Mouse (Mus musculus) MN1 (cell line): ENCODE results near the gene Flrt3.

Experiments
- DNase-seq: peaks from one replicate; pipeline ENCODE4 v3.0.0-alpha.2; 2016; ENCODE audit warnings: low spot score

The Flrt3 gene

DNA sequence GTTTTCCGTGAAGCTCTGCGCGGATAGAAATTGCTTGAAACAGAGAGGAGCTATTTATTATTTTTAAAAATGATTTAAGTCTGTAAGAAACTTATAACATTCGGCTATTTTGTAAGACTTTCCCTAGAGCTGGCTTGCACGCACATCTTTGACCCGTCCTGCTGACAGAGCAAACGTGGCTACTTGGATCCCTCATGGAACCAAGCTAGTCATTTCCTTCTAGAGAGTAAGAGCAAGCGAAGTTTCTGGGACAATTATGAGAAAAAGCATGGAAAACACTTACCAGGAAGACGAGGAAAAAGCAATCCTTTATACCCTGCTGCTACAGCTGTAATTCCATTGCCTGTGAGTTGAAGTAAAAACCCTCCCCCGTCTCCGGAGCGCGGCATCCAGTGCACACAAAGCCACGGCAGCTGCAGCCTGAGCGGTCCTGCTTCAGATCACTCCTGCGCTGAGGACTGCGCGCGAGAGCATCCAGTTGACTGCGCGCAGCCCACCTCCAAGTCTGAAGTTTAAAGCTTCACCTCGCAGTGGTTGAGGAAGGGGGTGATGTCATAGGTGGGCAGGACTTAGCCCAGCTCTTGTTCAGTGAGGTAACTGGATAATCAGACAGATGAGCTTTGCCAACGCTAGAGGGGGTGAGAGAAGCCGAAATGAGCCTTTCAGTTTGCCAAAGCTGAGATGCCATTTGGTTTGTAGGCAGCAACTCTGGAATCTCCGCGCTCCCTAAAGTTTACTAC lies at the start of gene Flrt3:
Gene Flrt3 (minus strand): TSS at position 507 of the 740 bp plus-strand sequence.
- DNase-seq = peak; percentile 81

DNA sequence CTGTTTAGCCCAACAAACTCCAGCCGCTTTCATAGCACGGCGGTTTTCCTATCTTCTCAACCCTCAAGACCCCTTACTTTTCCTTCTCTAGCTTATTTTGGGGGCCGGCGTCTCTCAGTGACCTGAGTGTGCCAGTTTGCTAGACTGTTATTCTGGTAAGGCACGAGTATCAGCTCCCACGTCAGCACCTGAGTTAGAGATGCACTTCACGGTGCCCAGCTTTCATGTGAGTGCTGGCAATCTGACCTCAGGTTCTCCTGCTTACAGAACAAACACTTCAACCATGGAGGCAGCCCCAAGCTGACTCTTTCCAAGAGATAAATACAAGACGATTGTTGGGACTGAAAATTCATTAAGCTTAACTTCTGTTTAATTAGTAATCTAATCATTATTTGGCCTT lies 46.1 kb upstream of the Flrt3 start:
- DNase-seq = no peak

DNA sequence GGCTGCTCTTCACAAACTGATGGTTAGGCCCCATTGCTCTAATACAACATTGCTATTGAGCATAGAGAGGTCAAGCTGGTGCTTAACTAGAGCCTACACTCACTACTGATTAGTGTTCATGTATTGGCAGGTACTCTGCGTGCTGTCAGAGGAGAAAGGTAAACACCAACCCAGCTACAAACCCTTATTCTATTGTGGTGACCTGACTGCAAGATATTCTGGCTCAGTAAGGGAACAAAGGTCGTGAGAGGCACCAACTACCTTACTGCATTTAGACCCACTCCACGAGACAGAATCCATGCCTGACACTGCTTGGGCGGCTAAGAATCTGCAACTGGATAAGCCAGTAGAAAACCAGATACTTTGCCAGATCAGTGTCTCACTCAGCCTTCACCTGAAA lies 44.6 kb upstream of the Flrt3 start:
- DNase-seq = no peak

DNA sequence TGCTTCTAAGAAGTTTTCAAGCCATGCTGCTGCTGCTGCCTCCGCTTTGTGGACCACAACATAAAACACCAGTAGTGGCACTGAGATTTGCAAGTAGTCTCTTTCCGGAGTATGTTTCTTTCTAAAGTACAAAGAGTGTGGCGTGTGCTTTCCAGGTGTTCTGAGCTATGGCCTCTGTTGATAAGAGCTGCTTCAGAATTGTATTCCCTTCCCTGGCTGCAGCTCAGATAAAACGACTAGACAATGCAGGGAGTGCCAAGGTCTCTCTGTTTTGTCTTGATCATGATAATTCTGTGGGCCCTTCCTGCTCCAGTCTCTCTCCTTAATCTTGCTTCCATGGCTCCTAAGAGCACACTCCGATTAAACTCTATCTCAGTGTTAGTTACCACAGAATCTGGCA lies 36.3 kb upstream of the Flrt3 start:
- no peak for DNase-seq

DNA sequence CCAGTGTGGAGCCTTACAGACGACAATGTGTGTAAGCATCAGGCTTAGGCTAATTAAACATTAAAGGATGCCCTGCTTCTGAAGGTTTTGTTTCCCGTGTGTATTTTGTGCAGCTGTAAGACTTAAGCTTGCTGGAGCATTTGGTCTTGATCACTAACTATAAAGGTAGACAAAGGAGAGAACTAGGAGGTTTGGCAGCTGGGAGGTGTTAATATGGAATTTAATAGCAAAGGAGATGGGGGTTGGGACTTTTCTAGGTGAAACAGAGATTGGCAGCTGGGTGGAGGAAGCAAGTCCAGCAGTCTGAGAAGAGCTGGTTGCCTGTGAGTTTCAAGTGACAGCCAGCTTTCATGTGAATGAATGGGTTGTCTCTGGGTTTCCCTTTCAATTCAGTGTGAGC lies 34.0 kb upstream of the Flrt3 start:
- no peak for DNase-seq

DNA sequence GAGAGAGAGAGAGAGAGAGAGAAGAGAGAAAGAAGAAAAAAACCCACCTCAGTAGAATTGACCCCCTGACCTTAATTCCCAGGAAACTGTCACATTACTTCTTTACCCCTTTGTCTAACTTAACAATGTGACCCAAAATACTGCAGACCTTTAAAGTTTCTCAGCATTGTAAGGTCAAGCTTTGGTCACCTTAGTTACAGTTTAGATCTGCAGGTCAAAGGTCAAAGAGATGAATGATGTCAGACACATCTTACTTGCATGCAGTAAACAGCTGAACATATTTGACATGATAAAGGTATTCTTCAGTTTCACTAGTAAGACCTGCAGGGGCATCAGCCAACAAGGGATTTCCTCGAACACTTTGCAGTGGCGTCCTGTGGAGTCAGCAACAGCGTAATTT lies 32.9 kb upstream of the Flrt3 start:
- no peak for DNase-seq

DNA sequence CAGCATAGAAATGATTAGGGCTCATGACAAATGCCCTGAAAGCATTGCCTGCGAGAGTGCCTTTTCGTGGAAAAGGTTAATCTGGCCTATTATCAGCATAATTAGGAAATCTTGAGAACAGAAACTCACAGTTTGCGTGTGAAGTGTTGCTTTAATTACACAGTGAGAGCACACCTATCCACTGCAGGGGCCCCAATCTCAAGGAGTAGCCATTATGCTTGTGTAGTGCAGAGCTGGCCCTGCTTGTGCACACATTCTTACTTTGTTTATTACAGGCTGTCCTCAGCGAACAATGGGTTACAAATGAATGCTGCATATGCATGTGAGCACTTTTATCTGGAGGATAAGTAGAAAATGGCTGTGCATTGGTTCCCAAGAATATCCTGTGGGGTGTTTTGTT lies 32.1 kb upstream of the Flrt3 start:
- no peak for DNase-seq

DNA sequence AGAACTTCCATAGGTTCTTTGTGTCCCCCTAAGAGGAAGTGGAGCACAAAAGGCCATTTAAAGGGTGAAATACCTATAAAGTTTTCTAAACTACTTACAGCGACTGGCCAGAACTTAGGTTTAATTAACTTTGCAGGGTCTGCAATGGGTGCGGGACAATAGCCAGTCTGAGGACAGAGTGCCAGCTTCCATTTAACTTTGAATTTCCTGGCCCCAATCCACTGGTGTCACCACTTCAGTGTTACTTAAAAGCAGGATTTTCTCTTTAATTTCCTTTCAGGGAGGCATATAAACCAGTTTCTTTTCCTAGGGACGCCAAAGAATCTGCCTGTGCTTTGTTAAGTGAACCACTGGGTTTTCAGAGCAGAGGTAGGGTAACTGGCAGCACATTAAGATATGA lies 27.3 kb upstream of the Flrt3 start:
- no peak for DNase-seq

DNA sequence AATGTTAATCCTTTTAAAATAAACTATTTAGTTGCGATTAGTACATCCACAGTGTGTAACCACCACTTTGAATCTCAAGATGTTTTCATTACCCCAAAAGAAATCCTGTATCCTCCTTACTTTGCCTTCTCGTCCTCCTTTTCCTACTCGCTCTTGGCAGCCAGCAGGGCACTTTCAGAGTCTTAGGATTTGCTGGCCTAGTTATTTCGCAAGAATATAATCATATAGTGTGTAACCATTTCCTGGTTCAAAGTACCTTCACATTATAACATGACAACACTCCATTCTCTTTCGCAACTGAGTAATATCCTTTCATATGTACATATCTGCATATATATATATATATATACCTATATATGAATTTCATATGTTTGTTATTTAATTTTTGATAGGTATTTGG lies 22.6 kb upstream of the Flrt3 start:
- DNase-seq = no peak

DNA sequence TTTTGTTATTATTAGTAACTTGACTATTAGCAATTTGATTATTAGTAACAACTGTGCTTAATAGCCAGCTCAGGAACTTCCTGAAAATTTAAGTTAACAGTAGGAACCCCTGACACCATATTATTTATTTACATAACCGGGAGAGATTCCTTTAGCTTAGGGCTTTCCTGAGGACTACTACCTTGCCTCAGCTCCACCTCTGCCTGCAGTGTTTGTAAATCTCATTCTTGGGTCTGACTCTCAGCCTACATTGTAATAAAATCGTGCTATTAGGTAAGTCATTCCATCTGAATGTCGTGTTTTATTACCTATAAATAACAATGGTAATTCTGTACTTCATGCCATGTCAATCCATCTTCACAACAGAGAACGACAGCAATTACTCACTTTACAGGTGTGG lies 21.2 kb upstream of the Flrt3 start:
- no peak for DNase-seq

DNA sequence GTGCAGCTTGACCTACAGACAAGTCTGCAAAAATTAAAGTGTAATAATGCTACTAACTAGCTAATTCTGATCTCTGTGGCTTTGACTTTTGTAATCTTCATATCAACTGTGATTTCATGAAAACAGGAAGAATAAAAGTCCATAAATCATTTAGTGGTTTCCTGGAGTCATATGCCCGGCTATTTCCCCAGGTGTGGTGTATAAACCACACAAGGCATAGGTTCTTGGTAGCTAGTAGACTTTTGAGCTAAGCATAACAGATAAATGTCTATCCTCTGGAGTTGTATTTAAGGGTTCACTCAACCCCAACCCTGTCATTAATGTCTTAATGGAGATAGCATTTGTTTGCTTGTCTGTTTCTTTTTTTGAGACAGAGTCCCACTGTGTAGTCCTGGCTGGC lies 20.1 kb upstream of the Flrt3 start:
- no peak for DNase-seq

DNA sequence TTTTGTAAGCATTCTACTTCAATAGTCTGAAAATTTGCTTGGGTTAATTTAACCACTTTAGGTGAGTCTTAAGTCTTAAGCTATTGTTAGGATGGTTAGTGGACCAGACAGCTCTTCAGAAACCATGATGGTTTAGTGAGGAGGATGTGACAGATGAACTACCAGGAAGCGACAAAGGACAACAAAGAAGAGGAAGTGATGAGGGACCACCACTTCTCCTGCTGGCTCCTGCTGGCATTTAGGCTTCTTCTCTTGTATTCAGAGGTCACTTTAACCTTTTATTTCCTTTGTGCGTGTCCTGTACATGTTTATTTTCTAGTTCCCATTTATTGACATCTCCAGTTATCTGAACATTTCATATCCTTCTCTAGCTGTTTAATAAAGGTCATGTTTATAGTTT lies 19.6 kb upstream of the Flrt3 start:
- DNase-seq = no peak

DNA sequence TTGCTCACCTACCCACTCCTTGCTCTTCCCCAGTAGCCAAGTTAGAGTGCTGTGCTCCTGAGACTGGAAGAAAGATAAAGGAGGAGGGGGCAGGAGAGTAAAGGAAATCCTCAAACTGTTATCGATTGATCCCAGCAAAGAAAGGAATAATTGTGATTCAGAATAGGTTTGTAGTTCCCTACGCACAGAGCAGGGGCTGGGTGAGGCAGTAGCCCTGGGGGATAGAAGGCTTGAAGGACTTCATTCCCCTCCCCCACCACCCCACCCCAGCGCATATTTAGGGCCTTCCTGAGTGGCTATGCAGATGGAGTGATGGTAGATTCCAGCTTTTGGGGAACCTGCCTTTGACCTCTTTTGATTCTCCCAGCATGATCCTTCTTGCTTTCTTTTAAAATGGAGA lies 5.5 kb upstream of the Flrt3 start:
- DNase-seq = no peak

DNA sequence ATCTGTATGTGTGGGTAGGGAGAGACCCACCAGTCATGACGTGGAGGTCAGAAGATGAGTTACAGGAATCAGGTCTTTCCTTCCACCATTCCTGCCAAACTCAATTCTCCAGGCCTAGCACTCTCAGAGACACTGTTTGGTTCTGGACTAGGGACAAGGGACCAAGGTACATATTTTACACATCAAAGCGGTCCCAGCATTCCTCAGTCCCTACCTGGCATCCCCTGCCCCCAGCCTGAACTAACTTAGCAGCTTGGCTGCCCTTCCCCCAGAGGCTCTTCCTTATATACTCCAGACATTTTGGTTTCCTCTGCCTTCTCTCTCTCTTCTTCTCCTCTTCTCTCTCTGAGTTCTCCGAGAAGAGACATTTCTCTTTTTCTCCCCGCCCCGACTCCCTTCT lies 2.2 kb upstream of the Flrt3 start:
- DNase-seq = no peak

DNA sequence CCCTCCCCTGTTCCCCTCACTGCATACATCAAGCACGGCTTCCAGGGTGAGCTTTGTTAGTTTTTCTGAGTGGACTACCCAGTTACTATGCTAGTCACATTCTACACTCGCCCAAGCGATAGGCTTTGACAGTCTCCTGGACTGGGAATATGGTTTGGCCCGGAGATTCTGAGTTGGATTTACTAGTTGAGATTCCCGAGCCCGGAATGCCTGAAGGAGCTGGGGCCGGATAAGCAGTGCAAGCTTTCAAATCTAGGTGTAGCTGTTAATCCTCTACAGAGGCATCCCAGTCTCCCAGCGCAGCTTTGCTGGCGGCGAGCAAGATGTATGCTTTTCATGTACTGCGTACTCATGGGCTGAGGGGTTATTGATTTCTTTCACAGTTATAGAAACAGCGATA lies 812 bp downstream of the Flrt3 start:
- DNase-seq = peak; percentile 11

DNA sequence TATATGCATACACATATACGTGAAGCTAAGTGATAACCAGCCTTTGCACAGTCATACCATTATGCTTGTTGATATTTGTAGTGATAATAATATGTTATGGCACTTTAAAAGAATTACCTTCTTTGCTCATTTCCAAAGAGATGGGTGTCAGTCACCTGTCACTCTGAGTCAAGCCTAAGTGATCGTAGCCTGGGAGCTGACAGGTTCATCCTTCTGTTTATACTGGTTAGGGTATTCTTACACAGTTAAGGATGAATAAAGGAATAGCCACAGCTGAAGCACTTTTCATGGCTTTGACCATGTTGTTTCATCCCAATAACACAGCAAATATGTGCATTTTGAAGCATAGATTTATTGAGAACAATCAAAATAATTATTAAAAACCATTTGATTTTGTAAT lies 1.5 kb downstream of the Flrt3 start:
- no peak for DNase-seq

DNA sequence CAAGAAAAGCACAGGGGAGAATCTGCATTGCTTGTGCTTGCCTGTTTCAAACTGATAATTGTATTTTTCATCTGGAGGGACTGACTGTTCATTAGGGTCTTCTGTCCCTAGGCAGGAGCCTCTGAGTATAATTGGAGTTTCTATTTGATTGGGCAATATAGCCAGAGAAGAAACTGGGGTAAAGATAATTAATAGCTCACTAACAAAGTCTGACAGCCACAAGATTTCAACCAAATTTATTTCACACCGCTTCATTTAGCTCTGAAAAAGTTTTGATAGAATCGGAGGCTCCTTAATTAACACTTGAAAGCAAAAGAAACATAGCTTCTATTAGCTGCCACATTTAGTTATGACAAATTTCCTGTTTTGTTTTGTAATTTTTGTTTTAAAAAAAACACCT lies 2.2 kb downstream of the Flrt3 start:
- DNase-seq = no peak

DNA sequence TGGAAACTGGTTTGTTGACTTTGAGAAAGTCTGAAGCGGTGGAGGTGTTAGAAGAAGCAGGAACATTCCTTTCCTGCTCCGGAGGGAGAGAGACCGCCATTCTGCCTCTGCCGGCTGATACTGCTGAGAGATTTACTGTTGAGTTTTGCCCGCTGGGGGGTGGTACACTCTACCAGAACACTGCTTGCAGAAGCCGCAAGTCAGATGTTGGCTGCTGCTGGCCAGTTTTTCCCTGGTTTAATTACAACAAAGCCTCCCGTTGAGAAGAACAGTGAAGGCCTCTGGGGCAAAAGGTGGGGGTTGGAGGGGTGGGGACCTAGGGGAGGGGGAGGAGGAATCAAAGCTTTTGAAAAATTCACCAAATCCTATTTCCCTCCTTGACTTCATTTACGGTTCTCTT lies 3.0 kb downstream of the Flrt3 start:
- no peak for DNase-seq

DNA sequence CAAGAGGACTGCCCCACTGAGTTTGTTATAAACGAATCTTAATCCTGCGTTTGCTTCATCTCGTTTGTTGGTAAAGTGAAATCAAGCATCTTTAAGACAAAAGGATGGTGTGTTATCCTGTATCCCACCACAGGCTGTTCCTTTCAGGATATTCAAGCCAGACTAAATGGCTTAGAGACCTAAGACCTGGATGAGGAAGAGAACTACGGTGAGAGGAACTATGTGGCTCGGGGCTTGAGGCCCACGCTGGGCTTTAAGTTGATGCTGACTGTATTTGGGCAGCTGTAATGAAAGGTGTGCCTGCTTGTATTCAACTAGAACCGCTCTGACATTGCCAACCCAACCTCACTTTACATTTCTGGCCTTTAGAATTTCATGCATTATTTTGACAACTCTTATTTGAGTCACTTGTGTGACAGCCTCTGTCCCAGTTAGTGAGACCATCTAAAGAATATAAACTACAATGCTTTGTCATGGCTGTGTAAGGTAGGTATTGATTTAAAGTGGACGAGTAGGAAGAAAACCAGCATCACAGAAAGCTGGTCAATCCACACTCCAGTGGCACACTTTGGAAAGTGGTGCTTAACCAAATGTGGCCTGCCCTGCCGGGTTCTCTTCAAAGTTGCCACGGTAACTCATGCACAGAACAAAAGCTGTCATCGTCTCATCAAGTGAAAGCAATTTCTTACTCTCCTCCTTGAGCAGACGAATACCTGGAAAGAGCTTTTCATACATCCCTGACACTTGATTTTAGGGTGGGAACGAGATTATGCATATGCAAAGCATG lies 3.8 kb downstream of the Flrt3 start:
- DNase-seq = no peak

DNA sequence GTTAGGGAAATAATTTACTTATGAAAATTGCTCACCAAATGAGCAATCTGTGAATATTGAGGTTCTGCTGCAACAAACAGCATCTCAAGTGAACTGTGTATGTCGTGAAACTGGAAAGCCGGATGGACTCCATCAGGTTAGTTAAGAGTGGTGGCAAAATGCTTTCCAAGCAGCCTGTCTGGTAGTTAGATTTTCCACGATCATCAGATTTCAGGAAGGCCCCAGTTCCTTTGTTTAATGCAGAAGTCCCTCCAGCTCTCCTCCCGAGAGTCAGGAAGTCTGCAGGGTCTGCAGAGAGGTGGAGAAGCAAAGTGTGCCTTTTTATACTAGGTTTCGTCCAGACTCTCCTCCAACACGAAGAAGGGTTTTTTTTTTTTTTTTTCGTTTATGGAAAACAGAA lies 4.4 kb downstream of the Flrt3 start:
- no peak for DNase-seq

DNA sequence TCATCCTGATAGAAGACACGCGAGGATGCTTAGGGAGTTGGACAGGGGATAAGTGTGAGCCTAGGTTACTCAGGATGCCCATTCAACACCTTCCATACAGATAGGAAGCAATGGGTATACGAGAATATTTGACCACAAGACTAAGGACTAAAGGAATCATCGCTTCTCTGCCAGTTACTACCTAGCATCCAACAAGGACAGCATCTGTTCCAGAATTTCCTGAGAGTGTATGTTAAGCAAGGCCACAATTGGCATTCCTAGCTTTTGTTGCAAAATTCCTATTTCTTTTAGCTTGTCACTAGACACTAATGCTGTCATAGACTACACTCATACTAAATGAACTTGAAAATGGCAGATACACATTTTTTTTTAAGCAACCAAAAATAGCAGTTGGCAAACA lies 6.9 kb downstream of the Flrt3 start:
- no peak for DNase-seq

DNA sequence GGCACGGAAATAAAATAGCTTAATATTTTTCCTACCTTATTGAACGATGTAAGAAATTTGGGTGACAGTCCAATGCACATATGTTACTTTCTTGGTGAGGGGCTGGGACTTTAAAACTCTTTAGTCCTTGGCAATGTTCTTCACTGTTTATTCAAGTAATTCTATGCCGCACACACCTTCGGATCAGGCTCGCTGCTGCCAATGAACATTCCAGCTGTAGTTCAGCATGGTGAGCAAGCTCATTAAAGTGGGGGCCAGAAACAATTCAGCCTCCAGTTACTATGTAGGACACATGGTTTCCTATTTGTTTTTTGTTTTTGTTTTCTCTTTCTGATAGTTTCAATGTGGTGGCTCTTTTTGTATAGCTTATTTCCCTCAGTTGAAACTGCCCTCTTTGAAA lies 8.6 kb downstream of the Flrt3 start:
- no peak for DNase-seq

DNA sequence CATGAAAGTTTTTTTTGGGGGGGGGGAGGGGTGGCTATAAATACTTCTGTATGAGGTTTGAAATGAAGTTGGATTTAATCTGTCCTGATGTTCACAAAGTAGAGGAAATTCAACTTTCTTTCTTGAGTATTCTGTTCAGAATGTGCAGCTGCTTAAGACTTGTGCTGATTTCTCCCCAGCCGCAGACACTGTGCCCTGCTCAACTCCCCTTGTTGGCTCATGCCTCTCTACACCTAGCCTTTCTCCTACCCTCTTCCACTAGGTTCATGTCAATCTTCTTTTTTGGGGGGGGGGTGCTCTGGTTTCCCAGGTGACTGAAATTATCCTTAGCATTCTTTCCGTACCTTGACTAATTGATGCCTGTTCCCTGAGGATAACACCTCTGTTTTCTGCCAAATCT lies 17.3 kb downstream of the Flrt3 start:
- DNase-seq = no peak

DNA sequence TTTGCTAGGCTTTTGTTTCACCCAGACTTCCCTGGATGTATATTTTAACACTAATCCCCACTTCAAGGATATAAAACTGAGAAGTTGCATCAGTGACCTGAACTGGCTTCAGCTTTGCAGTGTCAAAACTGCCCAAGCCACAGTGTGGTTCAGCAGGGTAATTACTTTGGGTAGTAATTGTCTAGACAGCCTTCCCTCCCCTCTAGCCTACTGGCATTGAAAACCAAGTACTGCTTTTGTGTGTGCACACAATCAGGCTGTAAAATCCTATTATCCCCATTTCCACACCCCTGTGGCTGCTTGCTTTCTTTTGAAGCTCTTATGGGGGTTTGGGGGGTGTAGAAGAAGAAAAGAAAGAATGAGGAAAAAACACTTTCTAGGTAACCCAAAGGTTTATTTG lies 17.8 kb downstream of the Flrt3 start:
- no peak for DNase-seq
